Mouse (Mus musculus): ENCODE measurements around the gene Epn2. TPM values are rescaled to one million over a fixed set of nuclear protein-coding genes. Genes with fewer than 3 reads are reported as not detected.

Gene Epn2
- polyA plus RNA-seq, 1 experiment from 2014 or later, result 2.8 TPM

DNA sequence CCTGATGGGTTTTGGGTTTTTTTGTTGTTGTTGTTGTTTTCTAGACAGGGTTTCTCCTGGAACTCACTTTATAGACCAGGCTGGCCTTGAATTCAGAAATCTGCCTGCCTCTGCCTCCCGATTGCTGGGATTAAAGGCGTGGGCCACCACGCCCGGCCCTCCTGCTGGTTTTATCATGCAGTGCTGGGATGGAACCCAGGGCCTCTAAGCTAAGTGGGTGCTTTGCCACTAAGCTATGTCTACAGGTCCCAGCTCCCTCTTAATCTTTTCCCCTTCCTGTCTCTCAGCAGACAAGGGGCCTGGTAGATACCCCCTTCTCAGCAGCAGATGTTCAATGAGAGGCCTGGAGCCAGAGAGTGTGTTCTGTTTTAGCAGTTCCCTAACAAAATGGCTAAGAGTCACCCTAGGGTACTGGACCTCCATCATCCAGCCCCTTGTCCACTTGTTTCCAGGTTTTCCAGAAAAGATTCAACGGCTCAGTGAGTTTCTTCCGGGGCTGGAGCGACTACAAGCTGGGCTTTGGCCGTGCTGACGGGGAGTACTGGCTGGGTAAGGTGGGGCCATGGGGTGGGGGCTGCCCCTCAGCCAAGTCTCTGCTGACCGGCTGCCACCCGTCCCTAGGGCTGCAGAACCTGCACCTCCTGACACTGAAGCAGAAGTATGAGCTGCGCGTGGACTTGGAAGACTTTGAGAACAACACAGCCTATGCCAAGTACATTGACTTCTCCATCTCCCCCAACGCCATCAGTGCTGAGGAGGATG lies 92.8 kb downstream of the Epn2 start:
- no peaks in the 10 kb centered on the region for H3K4me1 ChIP-seq (ENCODE audit: control insufficient read depth, low read depth, low read length)
- H3K4me3 ChIP-seq (ENCODE audit: low read depth, low read length), result no peak overlapping the region
- no peak overlapping the region for H3K4me2 ChIP-seq (ENCODE audit: low read depth, low read length)
- no peak for ATAC-seq (ENCODE audit: low read depth)
- H3K27me3 ChIP-seq (ENCODE audit: control insufficient read depth, insufficient read depth, low read depth, low read length), result no peaks in the 10 kb centered on the region
- H3K9me3 ChIP-seq (replicated peaks; ENCODE audit: control insufficient read depth, low read length), result no peaks in the 10 kb centered on the region
- no peak overlapping the region for H3K9ac ChIP-seq (ENCODE audit: low read depth, low read length)
- 76% methylated on average over 14 of the region's 14 CpGs for WGBS (ENCODE audit: insufficient replicate concordance)
- no peak overlapping the region for H3K27ac ChIP-seq (ENCODE audit: low read length)
- H3K36me3 ChIP-seq (ENCODE audit: control insufficient read depth, insufficient read depth), result peaks cover 11% of the 10 kb centered on the region

DNA sequence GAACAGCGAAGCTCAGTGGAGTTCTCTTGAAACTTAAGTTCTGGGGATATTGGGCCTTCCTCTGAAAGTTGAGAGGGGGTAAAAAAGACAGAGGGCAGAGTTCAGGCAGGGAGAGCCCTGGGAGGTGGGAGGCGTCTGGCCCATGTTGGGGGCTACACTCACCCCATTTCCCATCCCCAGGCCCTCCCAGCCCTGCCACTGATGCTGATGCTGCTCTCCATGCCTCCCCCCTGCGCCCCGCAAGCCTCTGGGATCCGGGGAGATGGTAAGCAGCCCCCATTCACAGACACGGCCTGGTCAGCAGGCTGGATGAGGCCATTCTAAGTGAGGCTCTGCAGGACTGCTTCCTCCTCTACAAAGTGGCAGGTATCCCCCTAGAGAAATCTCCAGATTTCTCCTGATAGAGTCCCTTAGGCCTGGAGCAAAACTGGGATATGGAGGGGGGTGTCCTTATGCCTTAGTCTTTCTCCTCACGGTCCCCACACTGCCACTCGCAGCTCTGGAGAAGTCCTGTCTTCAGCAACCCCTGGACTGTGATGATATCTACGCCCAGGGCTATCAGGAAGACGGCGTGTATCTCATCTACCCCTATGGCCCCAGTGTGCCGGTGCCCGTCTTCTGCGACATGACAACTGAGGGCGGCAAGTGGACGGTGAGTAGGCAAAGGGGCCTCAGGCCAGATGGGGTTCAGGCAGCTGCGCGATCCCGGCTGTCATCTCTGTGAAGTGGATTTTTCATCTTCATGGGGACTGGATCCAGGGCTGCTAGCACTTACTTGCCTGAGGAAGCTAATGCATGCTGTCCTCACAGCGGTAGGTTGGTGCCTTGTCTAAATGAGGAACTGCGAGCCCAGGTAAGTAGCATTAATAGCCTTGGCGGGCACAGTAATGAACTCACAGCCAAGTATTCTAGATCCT lies 93.7 kb downstream of the Epn2 start:
- H3K36me3 ChIP-seq (ENCODE audit: control insufficient read depth, insufficient read depth), result peaks cover 6% of the 10 kb centered on the region
- no peak overlapping the region for H3K4me2 ChIP-seq (ENCODE audit: low read depth, low read length)
- 68% methylated on average over 22 of the region's 22 CpGs for WGBS (ENCODE audit: insufficient replicate concordance)

DNA sequence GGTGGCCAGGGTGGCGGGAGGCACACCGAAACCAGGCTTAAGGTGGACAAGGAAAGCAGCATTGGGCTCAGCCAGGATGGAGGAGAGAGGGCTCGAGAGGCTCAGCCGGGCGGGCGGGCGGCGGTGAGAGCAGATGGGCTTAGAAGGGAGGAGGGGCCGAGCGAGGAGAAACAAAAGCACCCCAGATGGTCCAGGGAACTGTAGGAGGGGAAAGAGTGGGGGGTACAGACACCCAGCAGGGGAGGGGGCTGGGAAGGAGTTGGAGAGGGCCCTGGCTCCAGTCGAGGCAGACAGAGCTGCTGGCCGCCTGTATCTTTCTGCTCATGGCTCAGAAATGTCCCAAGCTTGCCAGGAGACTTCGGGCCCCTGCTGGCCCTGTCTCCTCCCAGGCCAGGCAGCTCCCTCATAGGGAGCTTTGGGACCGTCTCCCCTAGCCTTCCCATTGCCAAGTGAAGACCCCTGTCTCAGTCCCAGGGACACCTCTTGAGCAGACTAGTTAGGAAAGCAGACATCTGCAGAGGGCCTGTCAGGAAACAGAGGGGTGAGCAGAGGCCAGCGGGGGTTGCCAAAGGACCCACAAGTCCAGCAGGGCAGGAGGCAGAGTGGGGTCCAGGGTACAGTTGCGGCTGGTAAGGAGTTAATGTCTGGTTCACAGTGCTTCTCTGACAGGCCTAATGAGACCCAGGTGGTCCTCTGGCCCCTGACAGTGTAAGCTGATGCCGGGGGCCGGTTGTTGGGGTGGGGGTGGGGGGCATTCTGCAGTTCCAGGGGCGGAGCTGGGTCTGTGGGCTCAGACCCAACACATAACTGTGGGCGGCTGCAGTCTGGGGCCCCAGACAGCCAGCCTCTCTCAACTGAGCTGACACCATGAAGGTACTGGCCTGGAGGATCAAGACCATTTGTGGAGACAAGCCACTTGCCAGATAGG lies 94.6 kb downstream of the Epn2 start, which contains the start of gene Mfap4:
Mfap4 (plus strand) TSS at position 819 of the 928 bp plus-strand sequence.
- Histone ChIP-seq H3K4me1 (ENCODE audit: control insufficient read depth, low read depth, low read length) (no peaks in the 10 kb centered on the region), H3K9me3 (replicated peaks; ENCODE audit: control insufficient read depth, low read length) (no peaks in the 10 kb centered on the region), H3K36me3 (ENCODE audit: control insufficient read depth, insufficient read depth) (peaks cover 2% of the 10 kb centered on the region), H3K27me3 (ENCODE audit: control insufficient read depth, insufficient read depth, low read depth, low read length) (no peaks in the 10 kb centered on the region), H3K4me3 (ENCODE audit: low read depth, low read length) (no peak within 1 kb of the TSS), H3K4me2 (ENCODE audit: low read depth, low read length) (no peak within 1 kb of the TSS), H3K27ac (ENCODE audit: low read length) (no peak within 1 kb of the TSS), H3K9ac (ENCODE audit: low read depth, low read length) (no peak within 1 kb of the TSS)
- WGBS (ENCODE audit: insufficient replicate concordance), result 44% methylated on average over 20 of the region's 20 CpGs
- ATAC-seq (ENCODE audit: low read depth), result no peak

More for the DNA sequence above, 93.7 kb downstream of the Epn2 start:
- H3K27ac ChIP-seq (ENCODE audit: low read length), result no peak overlapping the region
- H3K9me3 ChIP-seq (replicated peaks; ENCODE audit: control insufficient read depth, low read length), result no peaks in the 10 kb centered on the region
- no peak for ATAC-seq (ENCODE audit: low read depth)
- H3K4me1 ChIP-seq (ENCODE audit: control insufficient read depth, low read depth, low read length), result no peaks in the 10 kb centered on the region
- no peaks in the 10 kb centered on the region for H3K27me3 ChIP-seq (ENCODE audit: control insufficient read depth, insufficient read depth, low read depth, low read length)
- H3K4me3 ChIP-seq (ENCODE audit: low read depth, low read length), result no peak overlapping the region
- H3K9ac ChIP-seq (ENCODE audit: low read depth, low read length), result no peak overlapping the region

DNA sequence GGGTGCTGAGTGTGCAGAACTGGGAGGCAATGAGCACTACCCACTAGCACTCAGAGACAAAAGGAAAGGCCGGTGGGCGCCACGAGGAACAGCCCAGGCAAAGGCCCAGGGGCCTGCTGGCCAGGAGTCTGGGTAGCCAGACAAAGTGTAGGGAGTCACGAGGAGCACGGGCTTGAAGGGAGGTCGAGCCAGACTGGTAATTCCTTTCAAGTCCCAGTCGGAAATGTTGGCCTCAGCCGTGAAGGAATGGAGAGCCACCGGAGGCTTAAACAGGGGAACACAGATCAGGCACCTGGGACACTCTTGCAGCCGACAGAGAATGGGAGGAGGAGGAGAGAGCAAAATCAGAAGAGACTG lies 95.3 kb downstream of the Epn2 start:
- no peaks in the 10 kb centered on the region for H3K4me1 ChIP-seq (ENCODE audit: control insufficient read depth, low read depth, low read length)
- no peaks in the 10 kb centered on the region for H3K27me3 ChIP-seq (ENCODE audit: control insufficient read depth, insufficient read depth, low read depth, low read length)
- no peak overlapping the region for H3K4me2 ChIP-seq (ENCODE audit: low read depth, low read length)
- no peak overlapping the region for H3K27ac ChIP-seq (ENCODE audit: low read length)
- ATAC-seq (ENCODE audit: low read depth), result no peak
- H3K9ac ChIP-seq (ENCODE audit: low read depth, low read length), result no peak overlapping the region
- no peak overlapping the region for H3K4me3 ChIP-seq (ENCODE audit: low read depth, low read length)
- H3K9me3 ChIP-seq (replicated peaks; ENCODE audit: control insufficient read depth, low read length), result no peaks in the 10 kb centered on the region
- H3K36me3 ChIP-seq (ENCODE audit: control insufficient read depth, insufficient read depth), result peaks cover 2% of the 10 kb centered on the region
- WGBS (ENCODE audit: insufficient replicate concordance), result 40% methylated on average over 10 of the region's 10 CpGs

DNA sequence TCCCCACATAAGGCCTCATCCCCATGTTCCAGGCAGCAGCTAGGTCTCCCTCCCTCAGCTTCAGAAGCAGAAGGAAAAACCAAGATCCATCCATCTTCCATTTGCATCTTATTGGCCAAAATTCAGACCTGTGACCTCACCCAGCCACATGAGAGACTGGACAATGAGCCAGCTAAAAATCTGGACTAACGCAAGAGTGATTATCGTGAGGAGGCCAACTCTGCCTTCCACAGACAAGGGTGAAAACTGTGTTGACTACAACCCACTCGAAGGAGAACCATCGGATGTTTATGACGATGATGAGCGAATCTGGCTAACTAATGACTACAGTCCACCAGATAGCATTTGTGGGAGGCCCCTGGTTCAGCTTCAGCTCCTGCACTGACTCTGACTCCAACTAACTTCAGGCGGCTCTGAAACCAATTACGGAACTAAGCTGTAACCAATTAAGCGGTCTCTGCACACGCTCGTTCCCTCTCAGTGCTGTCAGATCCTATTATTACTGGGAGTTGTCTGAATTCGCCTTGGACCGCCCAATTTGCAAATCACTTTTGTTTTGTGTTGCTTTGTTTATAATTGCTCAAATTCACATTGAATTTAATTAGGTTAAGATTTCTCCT lies 96.2 kb downstream of the Epn2 start:
- Histone ChIP-seq H3K4me3 (ENCODE audit: low read depth, low read length) (no peak overlapping the region), H3K27me3 (ENCODE audit: control insufficient read depth, insufficient read depth, low read depth, low read length) (no peaks in the 10 kb centered on the region), H3K9ac (ENCODE audit: low read depth, low read length) (no peak overlapping the region), H3K27ac (ENCODE audit: low read length) (no peak overlapping the region), H3K4me1 (ENCODE audit: control insufficient read depth, low read depth, low read length) (no peaks in the 10 kb centered on the region), H3K36me3 (ENCODE audit: control insufficient read depth, insufficient read depth) (no peaks in the 10 kb centered on the region), H3K9me3 (replicated peaks; ENCODE audit: control insufficient read depth, low read length) (no peaks in the 10 kb centered on the region), H3K4me2 (ENCODE audit: low read depth, low read length) (no peak overlapping the region)
- no peak for ATAC-seq (ENCODE audit: low read depth)
- 69% methylated on average over 13 of the region's 13 CpGs for WGBS (ENCODE audit: insufficient replicate concordance)

DNA sequence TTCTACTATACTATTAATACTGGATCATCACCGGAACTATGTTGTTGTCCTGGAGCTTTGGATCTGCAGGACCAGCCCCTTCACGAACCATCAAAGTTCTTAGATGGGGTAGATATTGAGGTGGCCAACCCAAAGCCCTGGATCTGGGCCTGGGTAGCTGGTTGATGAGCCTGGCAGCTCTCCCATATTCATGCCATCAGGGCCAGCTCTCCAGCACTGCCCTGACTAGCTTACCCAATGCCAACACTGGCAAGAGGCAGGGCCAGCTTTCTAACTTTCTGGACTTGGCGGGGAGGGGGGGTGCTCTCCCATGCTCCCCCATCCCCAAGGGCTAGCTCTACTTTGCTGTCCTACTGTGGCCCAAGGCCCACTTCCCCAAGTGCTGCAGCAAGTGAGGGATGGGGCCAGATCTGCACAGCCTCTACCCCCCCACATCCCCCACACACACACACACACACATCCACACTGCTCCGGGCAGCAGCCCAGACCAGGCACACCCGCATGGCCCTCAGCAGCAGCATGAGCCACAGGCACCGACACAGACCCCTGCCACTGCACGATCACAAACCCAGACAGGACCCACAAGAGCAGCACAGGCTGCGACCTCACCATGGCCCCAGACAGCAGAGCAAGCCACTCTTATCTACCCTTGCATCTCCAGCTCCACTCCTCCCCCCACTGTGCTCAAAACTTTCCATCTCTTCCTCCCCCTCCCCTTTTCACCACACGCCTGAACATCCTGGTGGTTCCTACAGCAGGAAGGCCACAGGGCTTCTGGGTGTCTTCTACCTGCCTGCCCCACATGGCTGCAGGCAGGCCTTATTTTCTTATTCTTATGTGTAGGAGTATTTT lies 98.0 kb downstream of the Epn2 start:
- no peak for ATAC-seq (ENCODE audit: low read depth)
- Histone ChIP-seq H3K27me3 (ENCODE audit: control insufficient read depth, insufficient read depth, low read depth, low read length) (no peaks in the 10 kb centered on the region), H3K9me3 (replicated peaks; ENCODE audit: control insufficient read depth, low read length) (no peaks in the 10 kb centered on the region), H3K9ac (ENCODE audit: low read depth, low read length) (no peak overlapping the region), H3K27ac (ENCODE audit: low read length) (no peak overlapping the region), H3K4me3 (ENCODE audit: low read depth, low read length) (no peak overlapping the region), H3K4me1 (ENCODE audit: control insufficient read depth, low read depth, low read length) (no peaks in the 10 kb centered on the region), H3K36me3 (ENCODE audit: control insufficient read depth, insufficient read depth) (no peaks in the 10 kb centered on the region), H3K4me2 (ENCODE audit: low read depth, low read length) (no peak overlapping the region)
- 45% methylated on average over 9 of the region's 9 CpGs for WGBS (ENCODE audit: insufficient replicate concordance)

DNA sequence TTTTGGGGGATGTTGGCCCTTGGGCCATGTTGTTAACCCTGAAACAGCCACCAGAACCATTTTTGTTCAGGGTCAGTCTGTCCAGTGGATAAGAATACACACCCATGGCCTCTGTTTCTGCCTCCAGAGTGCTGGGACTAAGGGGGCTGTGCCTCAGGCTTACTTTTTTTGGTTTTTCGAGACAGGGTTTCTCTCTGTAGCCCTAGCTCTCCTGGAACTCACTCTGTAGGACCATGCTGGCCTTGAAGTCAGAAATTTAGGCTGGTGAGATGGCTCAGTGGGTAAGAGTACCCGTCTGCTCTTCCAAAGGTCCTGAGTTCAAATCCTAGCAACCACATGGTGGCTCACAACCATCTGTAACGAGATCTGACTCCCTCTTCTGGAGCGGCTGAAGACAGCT lies 100.7 kb downstream of the Epn2 start:
- no peak overlapping the region for H3K4me3 ChIP-seq (ENCODE audit: low read depth, low read length)
- H3K9ac ChIP-seq (ENCODE audit: low read depth, low read length), result no peak overlapping the region
- no peaks in the 10 kb centered on the region for H3K36me3 ChIP-seq (ENCODE audit: control insufficient read depth, insufficient read depth)
- ATAC-seq (ENCODE audit: low read depth), result no peak
- no peaks in the 10 kb centered on the region for H3K4me1 ChIP-seq (ENCODE audit: control insufficient read depth, low read depth, low read length)
- no peaks in the 10 kb centered on the region for H3K9me3 ChIP-seq (replicated peaks; ENCODE audit: control insufficient read depth, low read length)
- H3K4me2 ChIP-seq (ENCODE audit: low read depth, low read length), result no peak overlapping the region
- whole genome bisulfite sequencing (ENCODE audit: insufficient replicate concordance), result 62% methylated on average over 4 of the region's 4 CpGs
- no peak overlapping the region for H3K27ac ChIP-seq (ENCODE audit: low read length)
- H3K27me3 ChIP-seq (ENCODE audit: control insufficient read depth, insufficient read depth, low read depth, low read length), result no peaks in the 10 kb centered on the region
